Mouse (Mus musculus): Measurements from ENCODE around the gene Irf2bp1. TPM values are rescaled to one million over a fixed set of nuclear protein-coding genes. Genes with fewer than 3 reads are reported as not detected.

The Irf2bp1 gene
- polyA plus RNA-seq, 1 experiment, result 7.3 TPM

DNA sequence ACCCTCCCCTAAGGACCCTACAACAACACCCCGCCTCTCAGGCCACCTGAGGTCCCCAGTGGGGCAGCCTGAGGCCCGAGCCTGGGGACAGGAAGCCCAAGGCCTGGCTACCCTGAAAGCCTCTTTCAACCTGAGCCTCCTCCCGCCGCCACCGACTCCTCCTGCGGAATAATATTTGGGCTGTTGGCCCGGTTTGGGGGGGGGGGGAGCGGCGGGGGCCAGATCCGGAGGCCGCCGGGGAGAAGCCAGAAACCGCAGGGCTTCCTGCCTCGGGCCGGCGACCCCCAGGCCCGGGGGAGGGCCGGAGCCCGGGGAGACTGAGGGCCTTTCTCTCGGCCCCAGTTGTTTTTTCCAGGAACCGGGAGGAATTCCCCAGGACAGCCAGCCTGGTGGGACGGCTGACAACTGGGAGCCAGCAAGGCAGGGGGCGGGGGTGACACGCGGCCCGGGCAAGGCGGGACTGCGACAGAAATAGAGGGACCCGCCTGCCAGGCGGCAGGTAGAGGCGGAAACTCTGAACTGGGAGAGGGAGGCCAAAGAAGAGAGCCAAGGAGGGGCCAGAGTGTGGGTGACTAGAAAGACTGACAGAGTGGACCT lies 8.3 kb downstream of the Irf2bp1 start:
- Histone ChIP-seq H3K27ac (ENCODE audit: control insufficient read depth, insufficient read depth, low read depth, low read length, poor library complexity) (no peak overlapping the region), H3K4me1 (ENCODE audit: control insufficient read depth, insufficient read depth, low read length) (no peaks in the 10 kb centered on the region; the same call in 1 of the 2 replicates), H3K4me3 (replicated peaks; ENCODE audit: control insufficient read depth, low read depth, low read length) (no peak overlapping the region)
- WGBS, result 2% methylated on average over 31 of the region's 31 CpGs
- TF ChIP-seq CTCF (IDR thresholded peaks at IDR 0.05; ENCODE audit: control insufficient read depth, insufficient read depth, low read length) (no peak), POLR2A (IDR thresholded peaks at IDR 0.05; ENCODE audit: borderline replicate concordance, control insufficient read depth, low read depth, low read length) (no peak)

DNA sequence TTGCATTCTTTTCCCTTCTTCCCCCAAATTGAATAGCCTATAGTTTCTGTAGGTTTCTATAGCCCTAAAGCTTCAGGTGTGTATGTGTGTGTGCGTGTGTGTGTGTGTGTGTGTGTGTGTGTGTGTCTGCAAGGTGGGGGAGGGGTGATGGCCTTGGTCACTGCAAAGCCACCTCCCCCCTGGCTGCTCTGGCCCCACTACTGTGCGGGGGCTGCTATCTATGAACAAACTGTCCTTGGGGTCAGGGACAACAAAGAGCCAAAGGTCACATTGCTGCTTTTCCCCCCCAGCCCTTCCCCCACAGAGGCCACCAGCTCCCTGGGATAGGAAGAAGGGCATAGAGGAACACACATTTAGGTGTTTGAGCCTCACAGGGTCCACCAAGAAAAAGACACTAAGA lies 9.0 kb downstream of the Irf2bp1 start:
- no peak overlapping the region for H3K27ac ChIP-seq (ENCODE audit: control insufficient read depth, insufficient read depth, low read depth, low read length, poor library complexity)
- TF ChIP-seq POLR2A (IDR thresholded peaks at IDR 0.05; ENCODE audit: borderline replicate concordance, control insufficient read depth, low read depth, low read length) (no peak), CTCF (IDR thresholded peaks at IDR 0.05; ENCODE audit: control insufficient read depth, insufficient read depth, low read length) (no peak)
- H3K4me3 ChIP-seq (replicated peaks; ENCODE audit: control insufficient read depth, low read depth, low read length), result no peak overlapping the region
- WGBS, result 76% methylated on average over 2 of the region's 2 CpGs
- no peaks in the 10 kb centered on the region; the same call in 1 of the 2 replicates for H3K4me1 ChIP-seq (ENCODE audit: control insufficient read depth, insufficient read depth, low read length)

DNA sequence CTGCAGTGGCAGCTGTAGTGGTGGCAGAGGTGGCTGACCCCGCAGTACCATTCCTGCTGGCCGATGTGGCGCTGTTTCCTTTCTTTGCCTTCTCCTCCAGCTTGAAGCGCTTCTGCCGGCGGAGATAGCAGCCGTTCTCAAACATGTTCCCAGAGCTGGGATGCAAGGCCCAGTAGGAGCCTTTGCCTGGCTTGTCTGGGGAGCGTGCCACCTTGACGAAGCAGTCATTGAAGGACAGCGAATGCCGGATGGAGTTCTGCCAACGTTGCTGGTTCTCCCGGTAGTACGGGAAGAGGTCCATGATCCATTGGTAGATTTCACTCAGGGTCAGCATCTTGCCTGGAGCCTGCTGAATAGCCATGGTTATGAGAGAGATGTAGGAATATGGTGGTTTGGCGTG lies 10.6 kb downstream of the Irf2bp1 start:
- WGBS, result 86% methylated on average over 15 of the region's 15 CpGs
- no peaks in the 10 kb centered on the region; the same call in 1 of the 2 replicates for H3K4me1 ChIP-seq (ENCODE audit: control insufficient read depth, insufficient read depth, low read length)
- no peak overlapping the region for H3K4me3 ChIP-seq (replicated peaks; ENCODE audit: control insufficient read depth, low read depth, low read length)
- TF ChIP-seq POLR2A (IDR thresholded peaks at IDR 0.05; ENCODE audit: borderline replicate concordance, control insufficient read depth, low read depth, low read length), result no peak
- no peak for TF ChIP-seq CTCF (IDR thresholded peaks at IDR 0.05; ENCODE audit: control insufficient read depth, insufficient read depth, low read length)
- H3K27ac ChIP-seq (ENCODE audit: control insufficient read depth, insufficient read depth, low read depth, low read length, poor library complexity), result no peak overlapping the region

DNA sequence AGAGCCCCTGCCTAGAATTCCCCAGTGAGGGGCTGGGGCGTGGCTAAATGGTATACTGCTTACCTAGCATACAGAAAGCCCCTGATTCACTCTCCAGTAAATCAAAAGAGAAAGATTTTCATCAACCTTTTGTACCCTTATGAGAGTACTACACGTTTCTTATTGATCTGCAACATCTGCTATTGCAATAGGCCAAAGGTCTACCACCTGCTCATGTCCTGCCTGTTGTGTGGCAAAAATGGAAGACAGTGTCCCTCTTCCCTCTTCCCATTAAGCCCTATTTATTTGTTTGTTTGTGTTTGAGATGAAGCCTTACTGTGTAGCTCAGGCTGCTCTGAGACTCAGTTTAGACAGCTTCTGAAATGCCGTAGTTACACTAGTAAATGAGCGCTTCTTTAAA lies 12.2 kb downstream of the Irf2bp1 start:
- no peak for TF ChIP-seq POLR2A (IDR thresholded peaks at IDR 0.05; ENCODE audit: borderline replicate concordance, control insufficient read depth, low read depth, low read length)
- WGBS, result 81% methylated on average over 4 of the region's 4 CpGs
- Histone ChIP-seq H3K27ac (ENCODE audit: control insufficient read depth, insufficient read depth, low read depth, low read length, poor library complexity) (no peak overlapping the region), H3K4me1 (ENCODE audit: control insufficient read depth, insufficient read depth, low read length) (no peaks in the 10 kb centered on the region; the same call in 1 of the 2 replicates), H3K4me3 (replicated peaks; ENCODE audit: control insufficient read depth, low read depth, low read length) (no peak overlapping the region)

DNA sequence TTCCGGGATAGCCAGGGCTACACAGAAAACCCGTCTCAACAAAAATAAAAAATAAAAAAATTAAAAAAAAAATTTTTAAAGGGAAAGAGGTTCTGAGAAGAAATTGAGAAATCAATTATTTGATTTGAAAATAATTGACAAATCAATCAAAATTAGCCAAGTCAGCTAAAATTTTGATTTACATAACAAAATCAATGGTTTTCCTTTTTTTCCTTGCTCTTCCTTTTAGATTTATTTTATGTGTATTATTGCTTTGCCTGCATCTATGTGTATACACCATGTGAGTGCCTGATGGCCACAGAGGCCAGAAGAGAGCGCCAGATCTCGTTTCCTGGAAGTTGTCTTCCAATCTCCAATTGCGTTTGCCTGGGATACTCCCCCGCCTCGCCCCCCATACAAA lies 14.1 kb downstream of the Irf2bp1 start:
- H3K27ac ChIP-seq (ENCODE audit: control insufficient read depth, insufficient read depth, low read depth, low read length, poor library complexity), result no peak overlapping the region
- 84% methylated on average over 7 of the region's 7 CpGs for WGBS
- H3K4me3 ChIP-seq (replicated peaks; ENCODE audit: control insufficient read depth, low read depth, low read length), result no peak overlapping the region
- TF ChIP-seq CTCF (IDR thresholded peaks at IDR 0.05; ENCODE audit: control insufficient read depth, insufficient read depth, low read length) (no peak), POLR2A (IDR thresholded peaks at IDR 0.05; ENCODE audit: borderline replicate concordance, control insufficient read depth, low read depth, low read length) (no peak)
- no peaks in the 10 kb centered on the region for H3K4me1 ChIP-seq (ENCODE audit: control insufficient read depth, insufficient read depth, low read length)

DNA sequence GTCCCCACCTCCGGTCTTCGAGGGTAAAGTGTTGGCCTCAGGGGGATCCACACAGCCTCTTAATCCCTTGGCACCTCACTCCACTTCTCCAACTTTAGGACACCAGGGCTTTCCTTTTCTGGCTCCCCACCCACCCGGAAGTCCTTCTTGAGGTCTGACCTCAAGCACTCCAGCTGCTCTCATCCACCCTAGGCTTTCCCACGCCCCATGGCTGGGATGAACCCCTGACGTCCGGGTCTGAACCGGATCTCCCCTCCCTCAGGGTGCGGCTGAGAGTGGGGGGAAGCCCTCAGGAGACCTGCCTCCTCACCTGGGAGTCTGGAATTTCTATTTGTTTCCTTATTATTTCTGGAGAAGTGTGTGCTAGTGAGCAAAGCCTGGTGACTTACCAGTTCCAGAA lies 17.2 kb downstream of the Irf2bp1 start:
- Histone ChIP-seq H3K4me3 (replicated peaks; ENCODE audit: control insufficient read depth, low read depth, low read length) (no peak overlapping the region), H3K4me1 (ENCODE audit: control insufficient read depth, insufficient read depth, low read length) (peaks cover 3% of the 10 kb centered on the region), H3K27ac (ENCODE audit: control insufficient read depth, insufficient read depth, low read depth, low read length, poor library complexity) (no peak overlapping the region)
- no peak for TF ChIP-seq POLR2A (IDR thresholded peaks at IDR 0.05; ENCODE audit: borderline replicate concordance, control insufficient read depth, low read depth, low read length)
- 46% methylated on average over 8 of the region's 8 CpGs for WGBS

DNA sequence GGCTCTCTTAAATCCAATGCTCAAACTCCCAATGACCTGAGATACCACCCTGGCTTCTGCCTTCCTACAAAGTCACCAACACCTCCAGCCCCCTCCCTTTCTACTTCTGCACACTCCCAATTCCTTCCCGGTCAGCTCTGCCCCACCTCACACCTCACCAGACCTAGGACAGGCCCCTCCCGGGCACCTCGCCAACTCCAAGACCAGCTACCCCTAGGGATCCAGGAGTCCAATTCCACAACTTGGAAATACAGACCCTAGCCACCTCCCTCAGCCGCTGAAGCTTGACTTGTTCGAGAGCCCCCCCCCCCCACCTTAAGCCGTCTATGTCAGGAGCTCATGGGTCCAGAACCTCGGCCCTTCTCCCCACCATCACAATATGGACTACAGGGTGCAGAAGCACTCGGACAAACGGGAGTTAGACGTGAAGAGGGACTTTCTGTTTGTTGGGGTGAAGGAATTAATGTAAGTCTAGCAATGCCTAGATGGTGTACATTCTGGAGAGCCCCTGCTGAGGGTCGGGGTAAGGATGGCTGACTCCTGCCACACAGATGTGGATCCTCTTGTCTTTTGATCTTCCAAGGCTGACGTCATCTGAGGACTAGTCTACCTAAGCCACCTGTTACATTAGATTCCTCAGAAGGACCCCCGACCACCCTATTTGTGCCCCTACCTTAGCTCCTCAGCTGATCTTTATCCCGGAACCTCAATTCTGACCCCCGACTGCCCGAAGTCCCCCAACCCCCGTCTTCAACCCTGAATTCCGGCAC lies 18.5 kb downstream of the Irf2bp1 start:
- H3K4me1 ChIP-seq (ENCODE audit: control insufficient read depth, insufficient read depth, low read length), result peaks cover 3% of the 10 kb centered on the region
- H3K27ac ChIP-seq (ENCODE audit: control insufficient read depth, insufficient read depth, low read depth, low read length, poor library complexity), result no peak overlapping the region
- 76% methylated on average over 18 of the region's 18 CpGs for WGBS
- no peak overlapping the region for H3K4me3 ChIP-seq (replicated peaks; ENCODE audit: control insufficient read depth, low read depth, low read length)
- TF ChIP-seq CTCF (IDR thresholded peaks at IDR 0.05; ENCODE audit: control insufficient read depth, insufficient read depth, low read length) (no peak), POLR2A (IDR thresholded peaks at IDR 0.05; ENCODE audit: borderline replicate concordance, control insufficient read depth, low read depth, low read length) (no peak)

DNA sequence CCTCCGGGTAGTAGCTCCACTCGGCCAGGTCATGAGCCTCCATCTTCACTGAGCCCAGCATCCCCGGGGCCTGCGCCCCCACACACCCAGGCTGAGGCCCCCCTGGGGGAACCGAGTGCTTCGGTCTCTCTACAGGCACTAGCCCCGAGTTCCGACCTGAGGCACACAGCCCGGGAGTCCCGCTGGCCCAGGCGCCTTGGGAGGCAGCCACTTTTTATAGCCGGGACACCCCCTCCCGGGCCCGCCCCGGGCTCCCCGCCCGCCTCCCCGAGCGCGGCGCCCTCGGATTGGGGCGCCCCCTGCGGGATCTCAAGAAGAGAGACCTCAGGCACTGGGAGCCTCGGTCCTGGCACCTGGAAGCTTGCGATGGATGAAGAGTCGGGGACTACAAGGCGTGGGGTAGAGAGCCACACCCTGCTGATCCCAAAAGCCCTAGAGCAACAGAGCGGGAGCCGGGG lies 19.5 kb downstream of the Irf2bp1 start, which contains the start of gene Foxa3:
Foxa3 (minus strand) TSS at position 182 of the 458 bp plus-strand sequence.
- Histone ChIP-seq H3K4me3 (replicated peaks; ENCODE audit: control insufficient read depth, low read depth, low read length) (peak within 1 kb of the TSS; percentile 67), H3K27ac (ENCODE audit: control insufficient read depth, insufficient read depth, low read depth, low read length, poor library complexity) (no peak within 1 kb of the TSS; the same call in 1 of the 2 replicates), H3K4me1 (ENCODE audit: control insufficient read depth, insufficient read depth, low read length) (peaks cover 3% of the 10 kb centered on the region)
- 3% methylated on average over 30 of the region's 30 CpGs for WGBS
- TF ChIP-seq CTCF (IDR thresholded peaks at IDR 0.05; ENCODE audit: control insufficient read depth, insufficient read depth, low read length) (no peak), POLR2A (IDR thresholded peaks at IDR 0.05; ENCODE audit: borderline replicate concordance, control insufficient read depth, low read depth, low read length) (no peak)

Measured in bone marrow, adult 2 months (tissue).